Mouse (Mus musculus) heart, adult 2 months (tissue): ENCODE measurements at regions not wholly inside any gene's neighbourhood (a gene's known extent, or its start where the extent isn't known, plus 50 kb on each side); places are given as distances from the start of the nearest gene placed in this dataset.

Experiments used
- CTCF ChIP-seq: fragments of 200-600 bp; IDR thresholded peaks from 2 replicates; pipeline ENCODE4 v1.8.1; 2022; ENCODE audit warnings: antibody characterized with exemption, mild to moderate bottlenecking, moderate library complexity
- EP300 ChIP-seq: fragments of 200-500 bp; IDR thresholded peaks from 2 replicates; pipeline ENCODE4 v1.6.1; 2011; ENCODE audit warnings: low read depth, low read length, control low read depth; ENCODE audit not compliant: insufficient read depth
- POLR2A ChIP-seq: fragments of 200-500 bp; IDR thresholded peaks from 2 replicates; pipeline ENCODE4 v1.6.1; 2011; ENCODE audit warnings: mild to moderate bottlenecking, low read depth, low read length, control low read depth; ENCODE audit not compliant: insufficient read depth

DNA sequence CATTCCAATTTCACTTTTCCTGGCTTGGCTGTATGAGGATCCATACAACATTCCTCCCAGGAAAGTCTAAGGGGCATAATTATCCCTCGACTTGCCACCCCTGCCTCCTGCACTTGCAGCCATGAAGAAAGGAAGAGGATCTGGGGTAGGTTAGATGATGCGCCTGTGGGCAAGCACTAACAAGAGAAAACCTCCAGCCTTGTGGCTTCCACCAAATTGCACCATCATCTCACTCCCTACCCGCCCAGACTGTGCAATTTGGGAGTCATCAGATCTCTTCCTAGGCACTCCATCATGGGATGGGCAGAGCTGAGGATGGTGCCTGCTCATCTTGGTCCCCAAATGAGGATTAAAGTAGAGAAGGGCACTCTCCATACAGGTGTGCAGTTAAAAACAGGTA is 198.8 kb downstream of the Ly86 start:
- TF ChIP-seq CTCF: no peak
- no peak for TF ChIP-seq POLR2A
- no peak for TF ChIP-seq EP300
